Mouse (Mus musculus) intestine, postnatal 0 days (tissue): ENCODE data around the gene Rad51b. TPM values are rescaled to one million over a fixed set of nuclear protein-coding genes. Genes with fewer than 3 reads are reported as not detected.
A peak's percentile ranks its signal among the peaks of the same experiment; 100 is the strongest.

Experiments
- ATAC-seq: fragments of 200-750 bp; cut with Nextera tagmentation; 2 replicates; pipeline ENCODE4 v1.8.0; 2017; ENCODE audit warnings: mild to moderate bottlenecking, moderate TSS enrichment, moderate library complexity
- H3K27ac ChIP-seq: fragments of 300-500 bp; sonication (generic); 2 replicates; pipeline ENCODE4 v1.5.1; 2014; ENCODE audit warnings: mild to moderate bottlenecking, low read depth, low read length, moderate library complexity
- H3K27me3 ChIP-seq: fragments of 300-500 bp; sonication (generic); replicated peaks from 2 replicates; pipeline ENCODE4 v1.6.1; 2014; ENCODE audit warnings: low read length, mixed read lengths; ENCODE audit not compliant: control insufficient read depth, insufficient read depth
- H3K36me3 ChIP-seq: fragments of 300-500 bp; sonication (generic); 2 replicates; pipeline ENCODE4 v1.6.1; 2014; ENCODE audit warnings: mild to moderate bottlenecking, moderate library complexity; ENCODE audit not compliant: control insufficient read depth, insufficient read depth
- H3K4me1 ChIP-seq: fragments of 300-500 bp; sonication (generic); replicated peaks from 2 replicates; pipeline ENCODE4 v1.6.1; 2014; ENCODE audit warnings: antibody characterized with exemption, low read length, mixed read lengths; ENCODE audit not compliant: control insufficient read depth, insufficient read depth
- H3K4me2 ChIP-seq: fragments of 300-500 bp; sonication (generic); replicated peaks from 2 replicates; pipeline ENCODE4 v1.6.1; 2014; ENCODE audit warnings: low read depth, mild to moderate bottlenecking, moderate library complexity
- H3K4me3 ChIP-seq: fragments of 300-500 bp; sonication (generic); 2 replicates; pipeline ENCODE4 v1.5.1; 2014; ENCODE audit warnings: low read depth, low read length
- H3K9ac ChIP-seq: fragments of 300-500 bp; sonication (generic); 2 replicates; pipeline ENCODE4 v1.6.1; 2014; ENCODE audit warnings: mild to moderate bottlenecking, low read depth, low read length
- H3K9me3 ChIP-seq: fragments of 300-500 bp; sonication (generic); 2 replicates; pipeline ENCODE4 v1.6.1; 2016; ENCODE audit warnings: mixed run types; ENCODE audit not compliant: control insufficient read depth
- CTCF ChIP-seq: sonication (generic); IDR thresholded peaks from 2 replicates; pipeline ENCODE4 v1.5.1; 2016; ENCODE audit warnings: low read depth, mild to moderate bottlenecking, control low read depth, antibody characterized with exemption, moderate library complexity
- WGBS: fragments of 180-500 bp; shearing (Covaris S2); extraction: QIAGEN DNeasy Blood & Tissue Kit; methylation state at CpG from one replicate; pipeline ENCODE4 v1.1.7; 2014; 5-methylcytosine and 5-hydroxymethylcytosine counted together
- polyA plus RNA-seq: library from polyadenylated mRNA; unstranded; fragments of >200 nt; fragmentation: Nextera tagmentation; extraction: Ambion mirVana; gene quantifications from 2 replicates; pipeline ENCODE4 v1.2.1, GENCODE M21; 2015

Rad51b gene
- polyA plus RNA-seq, 1 experiment from 2014 or later: 1.9 TPM

GRCm38 (mm10) chr12:79490626-79491025 lies 193.5 kb downstream of the Rad51b start:
- ATAC-seq: no peak
- no peaks in the 10 kb centered on the region for H3K9me3 ChIP-seq
- H3K27ac ChIP-seq: no peak overlapping the region
- H3K27me3 ChIP-seq: no peaks in the 10 kb centered on the region
- TF ChIP-seq CTCF: no peak
- H3K9ac ChIP-seq: no peak overlapping the region
- no peak overlapping the region for H3K4me2 ChIP-seq
- WGBS: 82% methylated on average over 5 of the region's 5 CpGs
- H3K4me1 ChIP-seq: no peaks in the 10 kb centered on the region
- H3K36me3 ChIP-seq: no peaks in the 10 kb centered on the region
- no peak overlapping the region for H3K4me3 ChIP-seq

- Histone ChIP-seq H3K4me3 (no peak overlapping the region), H3K9ac (no peak overlapping the region), H3K36me3 (no peaks in the 10 kb centered on the region), H3K27me3 (no peaks in the 10 kb centered on the region), H3K9me3 (no peaks in the 10 kb centered on the region), H3K4me2 (no peak overlapping the region), H3K4me1 (no peaks in the 10 kb centered on the region), H3K27ac (no peak overlapping the region)
- 80% methylated on average over 4 of the region's 4 CpGs for WGBS
- no peak for ATAC-seq
- TF ChIP-seq CTCF: no peak
Measured at GRCm38 (mm10) chr12:79492175-79492574, 195.1 kb downstream of the Rad51b start.

GRCm38 (mm10) chr12:79492613-79493012 lies 195.5 kb downstream of the Rad51b start:
- no peak overlapping the region for H3K27ac ChIP-seq
- whole genome bisulfite sequencing: 53% methylated on average over 4 of the region's 4 CpGs
- ATAC-seq: no peak

GRCm38 (mm10) chr12:79493481-79493880 lies 196.4 kb downstream of the Rad51b start:
- no peak for TF ChIP-seq CTCF
- Histone ChIP-seq H3K4me3 (no peak overlapping the region), H3K36me3 (no peaks in the 10 kb centered on the region), H3K9me3 (no peaks in the 10 kb centered on the region), H3K9ac (no peak overlapping the region), H3K4me2 (no peak overlapping the region), H3K27me3 (no peaks in the 10 kb centered on the region), H3K4me1 (no peaks in the 10 kb centered on the region), H3K27ac (no peak overlapping the region)
- WGBS: 64% methylated on average over 2 of the region's 2 CpGs
- ATAC-seq: no peak

More at GRCm38 (mm10) chr12:79492613-79493012, 195.5 kb downstream of the Rad51b start:
- H3K9me3 ChIP-seq: no peaks in the 10 kb centered on the region
- H3K27me3 ChIP-seq: no peaks in the 10 kb centered on the region
- TF ChIP-seq CTCF: no peak
- no peaks in the 10 kb centered on the region for H3K4me1 ChIP-seq
- H3K4me2 ChIP-seq: no peak overlapping the region
- H3K36me3 ChIP-seq: no peaks in the 10 kb centered on the region
- H3K9ac ChIP-seq: no peak overlapping the region
- no peak overlapping the region for H3K4me3 ChIP-seq

GRCm38 (mm10) chr12:79498326-79498725 lies 201.2 kb downstream of the Rad51b start:
- Histone ChIP-seq H3K9ac (no peak overlapping the region), H3K4me2 (no peak overlapping the region), H3K36me3 (no peaks in the 10 kb centered on the region), H3K4me1 (peaks cover 6% of the 10 kb centered on the region; the same call in 1 of the 2 replicates), H3K27me3 (no peaks in the 10 kb centered on the region), H3K27ac (no peak overlapping the region), H3K9me3 (no peaks in the 10 kb centered on the region), H3K4me3 (no peak overlapping the region)
- no peak for ATAC-seq
- WGBS: 41% methylated on average over 1 of the region's 1 CpGs
- no peak for TF ChIP-seq CTCF

- Histone ChIP-seq H3K36me3 (no peaks in the 10 kb centered on the region), H3K27me3 (no peaks in the 10 kb centered on the region), H3K27ac (no peak overlapping the region), H3K9me3 (no peaks in the 10 kb centered on the region), H3K4me1 (peaks cover 10% of the 10 kb centered on the region; the same call in 1 of the 2 replicates), H3K9ac (no peak overlapping the region), H3K4me3 (no peak overlapping the region), H3K4me2 (no peak overlapping the region)
- 71% methylated on average over 5 of the region's 5 CpGs for WGBS
- no peak for TF ChIP-seq CTCF
- ATAC-seq: no peak
Measured at GRCm38 (mm10) chr12:79499809-79500208, 202.7 kb downstream of the Rad51b start.

- Histone ChIP-seq H3K27ac (peak overlapping the region; percentile 51), H3K4me3 (no peak overlapping the region), H3K4me1 (peaks cover 15% of the 10 kb centered on the region; the same call in 1 of the 2 replicates), H3K4me2 (no peak overlapping the region), H3K36me3 (no peaks in the 10 kb centered on the region), H3K9ac (no peak overlapping the region), H3K9me3 (no peaks in the 10 kb centered on the region), H3K27me3 (no peaks in the 10 kb centered on the region)
- TF ChIP-seq CTCF: no peak
- WGBS: 34% methylated on average over 3 of the region's 3 CpGs
- no peak for ATAC-seq
Measured at GRCm38 (mm10) chr12:79501877-79502276, 204.8 kb downstream of the Rad51b start.
